Mouse (Mus musculus) intestine, embryonic 15.5 days (tissue): ENCODE measurements at regions not wholly inside any gene's neighbourhood (a gene's known extent, or its start where the extent isn't known, plus 50 kb on each side); places are given as distances from the start of the nearest gene placed in this dataset.

Experiments
- ATAC-seq: fragments of 200-750 bp; cut with Nextera tagmentation; 2 replicates; pipeline ENCODE4 v1.8.0; 2017; ENCODE audit warnings: moderate TSS enrichment, moderate library complexity
- H3K27ac ChIP-seq: fragments of 300-500 bp; sonication (generic); 2 replicates; pipeline ENCODE4 v1.5.1; 2015; ENCODE audit warnings: mild to moderate bottlenecking, inconsistent platforms
- H3K27me3 ChIP-seq: fragments of 300-500 bp; sonication (generic); replicated peaks from 2 replicates; pipeline ENCODE4 v1.6.1; 2015; ENCODE audit warnings: inconsistent platforms
- H3K36me3 ChIP-seq: fragments of 300-500 bp; sonication (generic); 2 replicates; pipeline ENCODE4 v1.6.1; 2015; ENCODE audit warnings: inconsistent platforms
- H3K4me1 ChIP-seq: fragments of 300-500 bp; sonication (generic); replicated peaks from 2 replicates; pipeline ENCODE4 v1.6.1; 2015; ENCODE audit warnings: inconsistent platforms
- H3K4me2 ChIP-seq: fragments of 300-500 bp; sonication (generic); replicated peaks from 2 replicates; pipeline ENCODE4 v1.6.1; 2015; ENCODE audit warnings: mild to moderate bottlenecking, inconsistent platforms
- H3K4me3 ChIP-seq: fragments of 300-500 bp; sonication (generic); replicated peaks from 2 replicates; pipeline ENCODE4 v1.5.1; 2015; ENCODE audit warnings: inconsistent platforms
- H3K9ac ChIP-seq: fragments of 300-500 bp; sonication (generic); 2 replicates; pipeline ENCODE4 v1.6.1; 2015; ENCODE audit warnings: inconsistent platforms
- H3K9me3 ChIP-seq: fragments of 300-500 bp; sonication (generic); 2 replicates; pipeline ENCODE4 v1.6.1; 2016; ENCODE audit warnings: inconsistent platforms
- WGBS: fragments of 180-500 bp; shearing (Covaris S2); methylation state at CpG from one replicate; pipeline ENCODE4 v1.1.7; 2015; 5-methylcytosine and 5-hydroxymethylcytosine counted together

- no peak overlapping the region for H3K27ac ChIP-seq
- no peak overlapping the region for H3K9ac ChIP-seq
- no peaks in the 10 kb centered on the region for H3K4me1 ChIP-seq
- H3K4me2 ChIP-seq, result no peak overlapping the region
- no peak for ATAC-seq
- H3K27me3 ChIP-seq, result no peaks in the 10 kb centered on the region
- no peaks in the 10 kb centered on the region for H3K36me3 ChIP-seq
- H3K4me3 ChIP-seq, result no peak overlapping the region
- WGBS, result 81% methylated on average over 4 of the region's 4 CpGs
- H3K9me3 ChIP-seq, result no peaks in the 10 kb centered on the region
These were observed 190.6 kb upstream of the Tapt1 start for GRCm38 (mm10) chr5:44416844-44417589.

- Histone ChIP-seq H3K4me2 (no peak overlapping the region), H3K27ac (peak overlapping the region; percentile 22; the same call in 1 of the 2 replicates), H3K36me3 (no peaks in the 10 kb centered on the region), H3K4me1 (no peaks in the 10 kb centered on the region), H3K9ac (no peak overlapping the region), H3K9me3 (no peaks in the 10 kb centered on the region), H3K4me3 (no peak overlapping the region), H3K27me3 (no peaks in the 10 kb centered on the region)
- ATAC-seq, result peak; percentile 66
- 42% methylated on average over 7 of the region's 7 CpGs for WGBS
These were observed 188.0 kb upstream of the Tapt1 start for GRCm38 (mm10) chr5:44414441-44414840.

GRCm38 (mm10) chr5:44403300-44403699 is 176.9 kb upstream of the Tapt1 start:
- no peak overlapping the region for H3K4me2 ChIP-seq
- no peak overlapping the region for H3K9ac ChIP-seq
- WGBS, result 81% methylated on average over 6 of the region's 6 CpGs
- no peaks in the 10 kb centered on the region for H3K9me3 ChIP-seq
- H3K36me3 ChIP-seq, result no peaks in the 10 kb centered on the region
- H3K4me3 ChIP-seq, result no peak overlapping the region
- no peaks in the 10 kb centered on the region for H3K27me3 ChIP-seq
- no peaks in the 10 kb centered on the region for H3K4me1 ChIP-seq
- ATAC-seq, result no peak
- no peak overlapping the region for H3K27ac ChIP-seq

GRCm38 (mm10) chr5:44400573-44401332 is 174.3 kb upstream of the Tapt1 start:
- no peaks in the 10 kb centered on the region for H3K27me3 ChIP-seq
- 73% methylated on average over 8 of the region's 8 CpGs for WGBS
- no peaks in the 10 kb centered on the region for H3K36me3 ChIP-seq
- no peaks in the 10 kb centered on the region for H3K9me3 ChIP-seq
- no peak overlapping the region for H3K9ac ChIP-seq
- H3K27ac ChIP-seq, result no peak overlapping the region
- H3K4me1 ChIP-seq, result no peaks in the 10 kb centered on the region
- H3K4me3 ChIP-seq, result no peak overlapping the region
- ATAC-seq, result no peak
- H3K4me2 ChIP-seq, result no peak overlapping the region

GRCm38 (mm10) chr5:44387237-44387810 is 160.9 kb upstream of the Tapt1 start:
- Histone ChIP-seq H3K9me3 (no peaks in the 10 kb centered on the region), H3K36me3 (no peaks in the 10 kb centered on the region), H3K27me3 (no peaks in the 10 kb centered on the region), H3K4me1 (no peaks in the 10 kb centered on the region), H3K4me3 (no peak overlapping the region), H3K27ac (no peak overlapping the region), H3K4me2 (no peak overlapping the region), H3K9ac (no peak overlapping the region)
- 53% methylated on average over 6 of the region's 6 CpGs for WGBS
- ATAC-seq, result no peak

- 44% methylated on average over 6 of the region's 6 CpGs for WGBS
These were observed 159.8 kb upstream of the Tapt1 start for GRCm38 (mm10) chr5:44386176-44386575.

GRCm38 (mm10) chr5:44383049-44383448 is 156.6 kb upstream of the Tapt1 start:
- Histone ChIP-seq H3K36me3 (no peaks in the 10 kb centered on the region), H3K4me3 (no peak overlapping the region), H3K4me1 (no peaks in the 10 kb centered on the region), H3K9me3 (no peaks in the 10 kb centered on the region), H3K27me3 (no peaks in the 10 kb centered on the region), H3K4me2 (no peak overlapping the region), H3K27ac (no peak overlapping the region), H3K9ac (no peak overlapping the region)
- no peak for ATAC-seq

More at GRCm38 (mm10) chr5:44386176-44386575, 159.8 kb upstream of the Tapt1 start:
- Histone ChIP-seq H3K36me3 (no peaks in the 10 kb centered on the region), H3K27me3 (no peaks in the 10 kb centered on the region), H3K27ac (no peak overlapping the region), H3K4me1 (no peaks in the 10 kb centered on the region), H3K9me3 (no peaks in the 10 kb centered on the region), H3K4me3 (no peak overlapping the region), H3K4me2 (no peak overlapping the region), H3K9ac (no peak overlapping the region)
- no peak for ATAC-seq

- H3K9ac ChIP-seq, result no peak overlapping the region
- H3K4me1 ChIP-seq, result no peaks in the 10 kb centered on the region
- 27% methylated on average over 4 of the region's 4 CpGs for WGBS
- H3K9me3 ChIP-seq, result no peaks in the 10 kb centered on the region
- H3K27ac ChIP-seq, result no peak overlapping the region
- H3K27me3 ChIP-seq, result no peaks in the 10 kb centered on the region
- H3K4me3 ChIP-seq, result no peak overlapping the region
- H3K36me3 ChIP-seq, result no peaks in the 10 kb centered on the region
- no peak overlapping the region for H3K4me2 ChIP-seq
- ATAC-seq, result peak; percentile 83
These were observed 143.6 kb upstream of the Tapt1 start for GRCm38 (mm10) chr5:44370006-44370405.

- WGBS, result 93% methylated on average over 1 of the region's 1 CpGs
- ATAC-seq, result no peak
These were observed 125.9 kb upstream of the Tapt1 start for GRCm38 (mm10) chr5:44352324-44352723.

GRCm38 (mm10) chr5:44341457-44342014 is 115.1 kb upstream of the Tapt1 start:
- H3K36me3 ChIP-seq, result no peaks in the 10 kb centered on the region
- no peak overlapping the region for H3K4me2 ChIP-seq
- H3K9ac ChIP-seq, result no peak overlapping the region
- H3K9me3 ChIP-seq, result no peaks in the 10 kb centered on the region
- ATAC-seq, result no peak
- H3K27ac ChIP-seq, result no peak overlapping the region
- no peaks in the 10 kb centered on the region for H3K27me3 ChIP-seq
- no peak overlapping the region for H3K4me3 ChIP-seq
- WGBS, result 57% methylated on average over 2 of the region's 2 CpGs
- H3K4me1 ChIP-seq, result no peaks in the 10 kb centered on the region

More at GRCm38 (mm10) chr5:44352324-44352723, 125.9 kb upstream of the Tapt1 start:
- Histone ChIP-seq H3K27me3 (no peaks in the 10 kb centered on the region), H3K4me3 (no peak overlapping the region), H3K27ac (no peak overlapping the region), H3K9me3 (no peaks in the 10 kb centered on the region), H3K9ac (no peak overlapping the region), H3K36me3 (no peaks in the 10 kb centered on the region), H3K4me1 (no peaks in the 10 kb centered on the region), H3K4me2 (no peak overlapping the region)

GRCm38 (mm10) chr5:44338662-44339061 is 112.2 kb upstream of the Tapt1 start:
- Histone ChIP-seq H3K4me1 (no peaks in the 10 kb centered on the region), H3K9ac (no peak overlapping the region), H3K36me3 (no peaks in the 10 kb centered on the region), H3K9me3 (no peaks in the 10 kb centered on the region), H3K27ac (no peak overlapping the region), H3K4me2 (no peak overlapping the region), H3K27me3 (no peaks in the 10 kb centered on the region), H3K4me3 (no peak overlapping the region)
- ATAC-seq, result no peak
- WGBS, result 75% methylated on average over 4 of the region's 4 CpGs

GRCm38 (mm10) chr5:44335756-44336155 is 109.3 kb upstream of the Tapt1 start:
- Histone ChIP-seq H3K9ac (no peak overlapping the region), H3K4me1 (no peaks in the 10 kb centered on the region), H3K27me3 (no peaks in the 10 kb centered on the region), H3K4me3 (no peak overlapping the region), H3K4me2 (no peak overlapping the region), H3K36me3 (no peaks in the 10 kb centered on the region), H3K27ac (no peak overlapping the region), H3K9me3 (no peaks in the 10 kb centered on the region)
- WGBS, result 86% methylated on average over 5 of the region's 5 CpGs
- ATAC-seq, result no peak
